Mouse (Mus musculus) thymus, adult 2 months (tissue): ENCODE measurements around the gene Zbtb8a.

Source experiments
- CTCF ChIP-seq: fragments of 200-500 bp; IDR thresholded peaks from 2 replicates; pipeline ENCODE4 v1.5.1; 2012; ENCODE audit warnings: mild to moderate bottlenecking, control low read depth, low read length, moderate library complexity, borderline replicate concordance; ENCODE audit not compliant: control insufficient read depth, poor library complexity, insufficient read depth; ENCODE audit errors: extremely low read depth
- POLR2A ChIP-seq: fragments of 200-500 bp; IDR thresholded peaks from 2 replicates; pipeline ENCODE4 v1.6.1; 2012; ENCODE audit warnings: mild to moderate bottlenecking, low read length, control low read depth, moderate library complexity; ENCODE audit not compliant: control insufficient read depth, poor library complexity, insufficient read depth; ENCODE audit errors: extremely low read depth

DNA sequence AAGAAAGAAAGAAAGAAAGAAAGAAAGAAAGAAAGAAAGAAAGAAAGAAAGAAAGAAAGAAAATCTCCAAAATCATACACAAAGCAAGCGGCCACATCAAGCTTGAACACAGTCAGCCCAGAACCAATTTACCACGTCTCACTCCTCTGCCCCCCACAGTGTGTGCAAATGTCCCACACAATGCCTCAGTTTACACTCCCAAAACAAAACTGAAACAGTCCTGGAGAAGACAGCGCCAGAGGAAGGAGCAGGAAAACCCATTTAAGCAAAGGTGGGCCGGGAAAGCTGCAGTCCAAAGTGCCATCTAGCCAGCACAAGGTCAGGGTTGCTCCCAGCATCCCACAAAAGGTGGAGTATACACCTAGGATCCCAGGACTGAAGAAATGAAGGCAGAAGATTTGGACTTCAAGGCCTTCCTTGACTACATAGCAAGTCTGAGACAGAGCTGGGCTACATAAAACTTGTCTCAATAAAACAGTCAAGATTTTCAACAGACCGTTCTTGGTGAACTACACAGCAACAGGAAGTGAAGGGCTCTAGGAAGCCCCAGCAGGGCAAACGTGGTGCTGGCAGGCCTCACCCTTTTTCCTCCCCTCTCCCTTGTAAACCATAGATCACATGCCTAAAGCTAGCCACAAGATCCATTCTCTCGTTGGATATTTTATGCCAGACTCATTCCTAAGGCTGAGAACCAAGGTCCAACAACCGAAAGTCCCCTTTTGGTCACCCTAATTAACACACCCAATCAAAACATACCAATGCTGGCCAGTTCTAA is 4.5 kb downstream of the Zbtb8a start:
- no peak for TF ChIP-seq CTCF
- TF ChIP-seq POLR2A, result no peak
